Mouse (Mus musculus) left cerebral cortex, postnatal 4 days (tissue): ENCODE measurements at regions not wholly inside any gene's neighbourhood (a gene's known extent, or its start where the extent isn't known, plus 50 kb on each side); places are given as distances from the start of the nearest gene placed in this dataset.
A peak's percentile ranks its signal among the peaks of the same experiment; 100 is the strongest.

ENCODE experiments used
- DNase-seq: peaks from one replicate; pipeline ENCODE4 v3.0.0-alpha.2; 2022
- intact Hi-C: fragments of 180-260 bp; cut with DNase I; formaldehyde crosslinking; loops from one replicate; pipeline ENCODE4 v1.15.1; 2025

DNA sequence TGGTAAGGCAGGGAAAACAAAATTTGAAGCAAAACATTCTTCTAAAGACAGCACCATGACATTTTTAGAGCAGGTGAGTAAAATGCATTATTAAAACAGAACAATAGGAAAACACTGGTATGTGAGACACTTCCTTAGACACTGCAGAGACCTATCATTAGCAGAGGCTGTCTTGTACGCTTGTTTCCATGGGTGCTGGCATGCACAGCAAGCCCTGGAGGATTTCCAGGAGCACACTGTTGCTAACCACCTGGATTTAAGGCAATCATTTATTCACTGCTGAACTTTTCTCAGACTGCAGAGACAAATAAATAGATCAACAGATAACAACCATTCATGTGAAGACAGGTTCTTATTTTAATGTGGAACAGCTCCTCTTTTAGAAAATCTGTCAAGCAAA, 127.7 kb downstream of the Pros1 start:
- DNase-seq, result no peak
- intact Hi-C loops, result no loop called here

DNA sequence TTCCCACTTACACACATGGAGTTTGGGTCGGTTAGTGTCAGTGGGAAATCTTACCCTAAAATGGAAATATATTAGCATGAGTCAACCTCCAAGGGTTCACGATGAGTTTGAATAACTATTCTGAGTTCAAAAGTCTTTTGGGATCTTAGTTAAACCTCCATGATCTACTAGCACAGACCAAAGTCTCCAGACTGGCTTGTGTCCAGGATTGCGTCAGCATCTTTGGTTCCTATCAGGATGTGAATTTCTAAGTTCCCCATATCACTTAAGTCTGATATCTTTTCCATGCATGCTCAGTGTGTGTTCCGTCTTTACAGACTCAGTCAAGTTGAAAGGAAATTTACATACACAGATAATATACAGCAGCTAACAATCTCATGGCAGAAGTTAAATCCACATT, 128.5 kb downstream of the Pros1 start:
- intact Hi-C loops, result no loop called here
- DNase-seq, result no peak

GRCm38 (mm10) chr16:62995555-62995954, 141.4 kb downstream of the Pros1 start:
- intact Hi-C loops, result no loop called here
- DNase-seq, result no peak

- no peak for DNase-seq
- intact Hi-C loops, result loop anchor here (10.0 kb wide), 1 partner anchor 854 kb away; the partner anchor contains the start of gene Epha3
Observed at GRCm38 (mm10) chr16:63011151-63011734, 157.1 kb downstream of the Pros1 start.

GRCm38 (mm10) chr16:63014453-63014852, 160.3 kb downstream of the Pros1 start:
- DNase-seq, result no peak
- intact Hi-C loops, result loop anchor here (10.0 kb wide), 1 partner anchor 850 kb away; the partner anchor contains the start of gene Epha3

DNA sequence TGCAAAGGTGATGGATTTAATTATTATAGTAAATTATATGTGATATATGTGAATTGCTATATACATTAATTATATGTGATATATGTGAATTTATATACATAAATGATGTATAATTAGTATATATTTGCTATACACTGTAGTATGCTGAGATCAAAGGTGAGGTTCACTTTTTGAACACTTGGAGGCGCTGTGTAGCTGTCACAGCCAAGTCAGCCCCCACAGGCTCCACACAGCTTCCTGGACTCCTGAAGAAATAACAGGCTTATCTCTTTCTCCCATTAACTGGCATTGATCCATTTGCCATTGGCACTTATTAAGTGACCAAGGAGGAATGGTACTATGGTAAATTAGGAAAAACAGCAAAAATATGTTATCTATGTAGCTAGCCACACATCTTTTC, 162.0 kb downstream of the Pros1 start:
- intact Hi-C loops, result loop anchor here (10.0 kb wide), 1 partner anchor 849 kb away; the partner anchor contains the start of gene Epha3

GRCm38 (mm10) chr16:63016658-63017057, 162.6 kb downstream of the Pros1 start:
- no peak for DNase-seq
- intact Hi-C loops, result loop anchor here (10.0 kb wide), 1 partner anchor 848 kb away; the partner anchor contains the start of gene Epha3

More for the DNA sequence above, 162.0 kb downstream of the Pros1 start:
- DNase-seq, result peak; percentile 58

- DNase-seq, result no peak
- intact Hi-C loops, result no loop called here
Observed at GRCm38 (mm10) chr16:63030399-63030798, 176.3 kb downstream of the Pros1 start.

GRCm38 (mm10) chr16:63031035-63031434, 176.9 kb downstream of the Pros1 start:
- no peak for DNase-seq
- intact Hi-C loops, result no loop called here

- DNase-seq, result peak; percentile 3
- intact Hi-C loops, result no loop called here
Observed at GRCm38 (mm10) chr16:63031802-63032201, 177.7 kb downstream of the Pros1 start.

- DNase-seq, result no peak
- intact Hi-C loops, result no loop called here
Observed at GRCm38 (mm10) chr16:63049100-63049499, 195.0 kb downstream of the Pros1 start.

GRCm38 (mm10) chr16:63062883-63063282, 208.8 kb downstream of the Pros1 start:
- DNase-seq, result no peak
- intact Hi-C loops, result no loop called here

DNA sequence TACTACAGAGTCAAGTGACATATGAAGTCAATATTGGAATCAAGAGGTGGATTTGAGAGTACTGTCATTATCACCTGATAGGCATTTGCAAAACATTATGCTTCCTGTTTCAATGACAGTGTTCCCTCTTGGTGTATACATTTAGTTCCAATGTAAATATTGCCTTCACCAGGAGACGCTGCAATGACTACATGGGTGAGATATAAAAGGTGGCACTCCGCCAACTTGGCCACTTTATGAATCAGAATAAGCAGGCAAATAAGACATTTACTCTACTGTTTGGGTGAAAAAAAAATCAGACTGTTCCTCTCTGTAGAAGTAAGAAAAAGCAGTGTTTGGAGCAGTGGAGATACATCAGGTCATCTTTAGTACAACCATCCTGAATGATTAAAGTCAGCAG, 215.9 kb downstream of the Pros1 start:
- DNase-seq, result no peak
- intact Hi-C loops, result no loop called here

DNA sequence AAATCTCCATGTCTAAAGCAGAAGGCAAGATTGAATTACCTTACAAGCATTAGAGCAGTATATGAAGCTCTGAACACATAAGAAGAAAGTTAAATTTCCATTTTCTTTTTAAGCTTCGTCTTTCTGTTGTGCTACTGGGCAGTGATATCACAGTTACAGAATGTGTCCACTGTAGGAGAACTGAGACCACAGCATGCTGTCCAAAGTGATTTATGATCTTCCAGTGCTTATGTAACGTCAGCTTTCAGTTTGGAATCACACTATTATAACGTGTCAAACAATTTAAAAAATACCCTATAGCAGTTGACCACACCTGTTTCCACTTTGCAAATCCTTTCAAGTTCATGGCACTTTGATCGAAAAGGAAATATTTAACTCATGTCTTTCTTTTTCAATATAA, 221.7 kb downstream of the Pros1 start:
- no peak for DNase-seq
- intact Hi-C loops, result no loop called here

DNA sequence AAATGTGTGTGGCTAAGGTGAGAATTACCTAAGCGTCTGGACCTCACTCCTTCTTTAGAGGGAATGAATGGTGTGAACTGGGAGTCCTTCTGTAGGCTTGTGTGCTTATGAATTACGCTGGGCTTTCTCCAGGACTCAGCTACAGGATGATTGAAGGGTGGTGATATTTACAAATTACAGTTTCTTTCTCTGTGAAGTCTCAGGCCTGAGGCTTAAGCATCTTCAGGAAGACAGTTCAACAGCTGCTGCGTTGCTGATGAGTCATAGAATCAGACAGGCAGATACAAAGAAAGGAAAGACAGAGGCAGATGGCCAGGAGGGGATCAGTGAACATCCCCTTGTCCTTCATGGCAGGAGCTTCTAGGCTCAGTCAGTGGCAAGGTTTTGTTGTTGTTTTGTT, 227.3 kb downstream of the Pros1 start:
- intact Hi-C loops, result no loop called here
- DNase-seq, result peak; percentile 64

DNA sequence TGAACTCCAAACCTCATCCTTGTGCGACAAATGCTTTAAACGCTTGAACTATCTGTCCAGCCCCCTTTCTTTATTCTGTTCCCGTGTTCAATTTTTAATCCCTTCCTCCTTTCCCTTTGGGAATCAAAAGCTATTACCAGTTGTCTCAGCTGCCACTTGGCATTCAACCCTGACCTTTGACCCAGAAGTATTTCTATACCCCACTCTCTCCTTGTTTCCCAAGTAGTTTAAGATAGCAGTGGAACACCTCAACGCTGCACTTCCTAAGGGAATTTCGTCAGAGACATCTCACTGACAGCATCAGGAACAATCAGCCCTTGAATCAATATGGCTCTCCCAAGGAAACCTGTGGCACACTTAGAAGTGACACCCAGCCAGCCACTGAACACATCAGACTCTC, 229.1 kb downstream of the Pros1 start:
- intact Hi-C loops, result no loop called here
- DNase-seq, result peak; percentile 15

- peak; percentile 20 for DNase-seq
- intact Hi-C loops, result no loop called here
Observed at GRCm38 (mm10) chr16:63084021-63084756, 230.1 kb downstream of the Pros1 start.

DNA sequence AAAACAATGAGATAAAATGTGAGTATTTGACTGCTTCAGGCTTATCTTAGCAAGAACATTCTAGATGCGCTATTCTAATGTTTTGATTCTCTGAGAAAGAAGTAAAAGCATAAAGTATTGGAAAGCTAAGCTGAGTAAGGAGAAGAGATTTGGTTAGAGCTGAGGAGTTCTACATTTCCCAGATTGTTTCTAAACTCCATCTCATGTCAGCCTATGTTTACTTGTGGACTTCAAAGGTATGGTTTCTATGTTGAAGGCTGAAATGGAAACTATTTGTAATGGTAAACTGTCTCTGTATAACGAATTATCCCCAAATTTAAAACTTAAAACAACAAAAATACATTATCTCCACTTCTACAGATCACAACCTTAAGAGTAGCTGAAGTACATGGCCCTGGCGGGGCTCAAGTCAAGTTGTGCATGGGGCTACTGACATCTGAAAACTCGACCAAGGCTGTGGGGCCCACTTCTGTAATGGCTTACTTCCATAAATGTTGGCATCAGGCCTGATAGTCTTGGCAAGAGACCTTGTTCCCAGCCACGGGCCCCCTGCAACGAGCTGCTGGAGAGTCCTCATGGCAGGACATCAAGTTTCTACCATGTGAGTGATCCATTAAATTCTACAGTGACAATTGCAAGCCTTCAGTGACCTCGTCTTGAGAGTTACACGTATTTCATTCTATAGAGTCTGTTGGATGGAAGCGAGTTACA, 232.1 kb downstream of the Pros1 start:
- intact Hi-C loops, result no loop called here
- peak; percentile 79 for DNase-seq

DNA sequence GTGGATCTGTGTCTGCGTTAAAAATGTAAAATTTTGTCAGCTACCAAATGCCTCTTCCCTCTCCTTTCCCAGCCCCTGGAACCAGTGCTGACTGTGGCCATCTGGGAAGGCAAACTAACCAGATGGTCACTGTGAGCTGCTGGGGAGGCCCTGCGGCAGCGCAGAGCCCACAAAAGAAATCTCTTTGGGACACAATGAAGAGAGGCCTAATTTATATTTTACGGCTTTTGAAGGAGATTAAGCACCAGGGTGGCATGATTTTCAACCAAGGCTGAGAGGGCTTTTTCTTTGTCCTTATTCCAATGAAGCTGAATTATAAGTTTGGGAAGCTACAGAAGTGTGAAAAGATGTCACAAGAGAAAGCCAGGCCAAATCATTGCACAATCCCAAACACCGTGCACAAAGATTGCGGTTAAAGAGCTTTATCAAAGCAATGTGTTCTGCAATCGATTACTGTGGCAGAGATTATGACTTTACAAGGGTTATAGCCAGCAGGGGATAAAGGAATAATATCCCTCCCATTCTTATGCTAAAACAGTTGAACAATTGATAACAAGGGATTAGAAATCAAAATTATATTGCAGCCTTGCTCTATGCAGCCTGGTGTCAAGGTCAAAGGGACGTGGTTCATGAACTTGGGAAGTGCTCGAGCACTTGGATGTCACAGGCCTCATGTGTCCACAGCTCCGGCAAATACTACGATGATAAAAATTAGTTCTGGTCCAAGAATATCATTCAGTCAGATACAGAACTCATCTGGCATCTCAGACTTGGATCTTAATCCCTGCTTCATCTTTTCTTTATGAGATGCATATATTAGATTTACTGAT, 237.6 kb downstream of the Pros1 start:
- intact Hi-C loops, result no loop called here
- peak; percentile 78 for DNase-seq

- intact Hi-C loops, result no loop called here
Observed at GRCm38 (mm10) chr16:63094126-63094840, 240.2 kb downstream of the Pros1 start.

More at GRCm38 (mm10) chr16:63094126-63094840, 240.2 kb downstream of the Pros1 start:
- peak; percentile 84 for DNase-seq
